Mouse (Mus musculus) erythroblast, embryonic 14.5 days (primary cell): ENCODE data around the gene Zfp473. TPM values are rescaled to one million over a fixed set of nuclear protein-coding genes. Genes with fewer than 3 reads are reported as not detected.
"Not testable (repeated sequence)": the region's sequence is repeated elsewhere in the genome, so short reads cannot be mapped to it uniquely, and the experiment has no call there.

ENCODE experiments used
- H3K27me3 ChIP-seq: 2 replicates; pipeline ENCODE4 v1.6.1; 2012; ENCODE audit warnings: inconsistent platforms; ENCODE audit not compliant: control insufficient read depth
- H3K36me3 ChIP-seq: 2 replicates; pipeline ENCODE4 v1.6.1; 2012; ENCODE audit warnings: mild to moderate bottlenecking, inconsistent platforms; ENCODE audit not compliant: control insufficient read depth
- H3K4me1 ChIP-seq: 2 replicates; pipeline ENCODE4 v1.6.1; 2012; ENCODE audit warnings: inconsistent platforms; ENCODE audit not compliant: control insufficient read depth
- H3K4me3 ChIP-seq: replicated peaks from 2 replicates; pipeline ENCODE3; 2012; ENCODE audit warnings: moderate library complexity, mild to moderate bottlenecking, inconsistent platforms
- H3K9me3 ChIP-seq: 2 replicates; pipeline ENCODE4 v1.6.1; 2012; ENCODE audit warnings: low read length, inconsistent platforms, mixed read lengths; ENCODE audit not compliant: control insufficient read depth
- GATA1 ChIP-seq: IDR thresholded peaks from 2 replicates; pipeline ENCODE4 v1.6.1; 2012; ENCODE audit warnings: low read length, inconsistent platforms, mixed read lengths
- TAL1 ChIP-seq: IDR thresholded peaks from 3 replicates; pipeline ENCODE4 v1.6.1; 2012; ENCODE audit warnings: low read length, inconsistent platforms, mixed read lengths
- polyA plus RNA-seq: library from polyadenylated mRNA; stranded (reverse); fragments of >175 nt; gene quantifications from 2 replicates; pipeline ENCODE4 v1.2.3, GENCODE M21; 2012

Zfp473 gene
- polyA plus RNA-seq, 1 experiment: 0.07 TPM

DNA sequence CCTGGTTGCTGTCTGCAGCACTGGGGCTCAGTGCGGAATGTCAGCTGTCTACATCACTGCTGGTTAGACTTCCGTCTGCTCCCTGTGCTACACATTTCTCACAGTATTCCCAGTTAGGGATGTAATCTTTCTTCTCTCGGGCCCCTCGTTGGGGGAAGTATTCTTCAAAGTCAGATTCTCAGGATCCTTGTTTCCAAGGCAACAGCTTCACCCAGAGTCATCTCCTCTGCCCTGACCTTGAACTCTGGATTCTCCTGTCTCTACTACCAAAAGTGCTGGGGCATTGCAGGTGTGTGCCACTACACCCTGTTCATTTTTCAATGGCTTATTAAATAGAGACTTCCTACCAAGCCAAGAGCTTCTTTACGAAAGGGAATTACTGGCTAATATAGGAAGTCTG is 23.7 kb downstream of the Zfp473 start:
- Histone ChIP-seq H3K27me3 (no peaks in the 10 kb centered on the region), H3K4me3 (no peak overlapping the region), H3K36me3 (no peaks in the 10 kb centered on the region; the same call in 1 of the 2 replicates), H3K9me3 (no peaks in the 10 kb centered on the region; the same call in 1 of the 2 replicates), H3K4me1 (no peaks in the 10 kb centered on the region)
- TF ChIP-seq TAL1 (no peak), GATA1 (no peak)

DNA sequence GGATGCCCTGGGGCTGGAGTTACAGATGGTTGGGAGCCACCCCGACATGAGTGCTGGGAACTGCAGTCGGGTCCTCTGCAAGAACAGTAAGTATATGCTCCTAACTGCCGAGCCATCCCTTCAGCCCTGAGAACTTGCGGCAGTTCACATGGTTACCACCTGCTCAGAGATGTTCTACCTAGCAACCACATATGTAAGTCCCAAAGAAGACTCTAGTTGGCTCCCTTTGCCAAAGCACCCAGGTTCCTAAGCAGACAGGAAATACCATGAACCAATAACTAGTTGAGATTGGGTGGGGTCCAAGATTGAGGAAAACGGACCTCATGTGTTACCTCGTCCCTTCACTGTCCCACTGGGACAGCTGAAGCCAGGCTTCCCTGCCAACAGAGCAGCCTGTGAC is 24.5 kb downstream of the Zfp473 start:
- H3K4me1 ChIP-seq: no peaks in the 10 kb centered on the region
- H3K4me3 ChIP-seq: no peak overlapping the region
- no peaks in the 10 kb centered on the region for H3K27me3 ChIP-seq
- no peaks in the 10 kb centered on the region for H3K36me3 ChIP-seq
- no peak for TF ChIP-seq GATA1
- H3K9me3 ChIP-seq: no peaks in the 10 kb centered on the region; the same call in 1 of the 2 replicates

DNA sequence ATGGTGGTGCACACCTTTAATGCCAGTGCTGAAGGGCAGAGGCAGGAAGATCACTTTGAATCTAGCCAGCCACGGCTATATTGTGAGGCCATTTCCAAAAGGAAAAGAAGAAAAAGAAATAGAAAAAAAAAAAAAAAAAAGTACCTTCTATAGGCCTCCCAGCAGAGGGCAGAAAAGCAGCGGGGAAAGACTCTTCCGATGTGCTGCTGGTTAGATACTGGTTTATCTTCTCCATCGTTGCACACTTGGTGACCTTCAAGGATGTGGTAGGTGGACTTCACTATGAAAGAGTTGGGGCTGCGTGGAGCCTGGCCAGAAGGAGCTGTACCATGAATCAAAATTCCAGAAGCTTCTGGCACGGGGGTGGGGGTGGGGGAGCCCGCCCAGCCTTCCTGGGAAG is 26.5 kb downstream of the Zfp473 start:
- TF ChIP-seq TAL1: no peak
- TF ChIP-seq GATA1: no peak
- Histone ChIP-seq H3K4me1 (no peaks in the 10 kb centered on the region), H3K27me3 (no peaks in the 10 kb centered on the region), H3K9me3 (no peaks in the 10 kb centered on the region; the same call in 1 of the 2 replicates), H3K4me3 (no peak overlapping the region), H3K36me3 (no peaks in the 10 kb centered on the region)

DNA sequence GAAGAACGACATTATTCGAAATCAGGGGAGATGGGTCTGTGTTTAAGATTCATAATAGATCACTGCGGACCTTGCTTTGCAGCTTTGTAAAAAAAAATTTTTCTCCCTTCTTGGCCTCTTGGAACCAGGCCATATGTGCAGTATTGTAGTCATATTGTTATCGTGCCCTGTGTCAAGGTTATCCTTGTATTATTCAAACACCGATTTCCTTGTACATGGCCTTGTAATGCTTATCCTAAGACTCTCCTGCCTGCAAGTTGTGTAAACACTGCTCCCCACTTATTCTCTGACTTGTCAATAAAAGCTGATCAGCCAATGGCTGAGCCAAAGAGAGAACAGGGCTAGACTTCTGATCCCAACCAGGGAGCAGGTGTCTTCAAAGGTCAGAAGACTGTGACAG is 28.8 kb downstream of the Zfp473 start:
- H3K27me3 ChIP-seq: no peaks in the 10 kb centered on the region

DNA sequence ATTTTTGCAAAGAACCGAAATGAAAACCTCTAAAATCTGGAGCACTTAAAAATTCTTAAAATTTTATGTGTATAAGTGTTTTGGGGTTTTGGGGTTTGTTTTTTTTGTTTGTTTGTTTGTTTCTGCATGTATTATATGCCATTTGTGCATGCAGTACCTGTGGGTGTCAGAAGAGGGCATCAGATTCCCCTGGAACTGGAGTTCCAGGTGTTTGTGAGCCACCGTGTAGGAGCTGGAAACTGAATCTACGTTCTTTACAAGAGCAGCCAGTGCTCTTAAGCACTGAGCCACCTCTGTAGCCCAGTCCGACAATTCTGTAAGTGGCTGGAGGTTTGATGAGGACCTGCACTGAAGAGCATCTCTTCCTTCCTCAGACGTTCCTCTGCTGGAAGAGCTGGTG is 41.0 kb downstream of the Zfp473 start:
- Histone ChIP-seq H3K9me3 (peaks cover 18% of the 10 kb centered on the region), H3K4me3 (no peak overlapping the region), H3K36me3 (no peaks in the 10 kb centered on the region), H3K4me1 (no peaks in the 10 kb centered on the region), H3K27me3 (peaks cover 3% of the 10 kb centered on the region)
- TF ChIP-seq GATA1 (no peak), TAL1 (no peak)

More for the DNA sequence above, 28.8 kb downstream of the Zfp473 start:
- H3K4me3 ChIP-seq: no peak overlapping the region
- TF ChIP-seq GATA1 (no peak), TAL1 (no peak)
- H3K9me3 ChIP-seq: no peaks in the 10 kb centered on the region
- H3K36me3 ChIP-seq: no peaks in the 10 kb centered on the region
- H3K4me1 ChIP-seq: no peaks in the 10 kb centered on the region

DNA sequence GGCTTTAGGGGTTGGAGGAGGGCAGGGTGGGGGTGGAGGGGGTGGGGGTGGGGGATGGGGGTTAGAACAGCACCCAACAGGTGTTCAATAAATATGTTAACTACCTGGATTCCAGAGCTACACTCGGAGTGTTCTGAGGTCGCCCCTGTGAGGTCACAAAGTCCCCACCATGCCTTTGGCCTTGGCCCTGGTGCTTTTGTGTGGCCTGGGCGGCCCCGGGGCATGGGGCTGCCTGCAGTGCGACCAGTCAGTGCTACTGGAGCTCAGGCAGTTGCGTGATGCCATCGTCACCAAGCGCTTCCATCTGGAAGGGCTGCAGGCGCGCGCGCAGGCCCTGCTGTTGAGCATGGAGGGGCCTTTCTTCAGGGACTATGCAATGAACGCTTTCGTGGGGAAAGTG is 42.3 kb downstream of the Zfp473 start, which contains the start of gene Izumo2:
Izumo2 (plus strand) TSS at position 169 of the 400 bp plus-strand sequence.
- no peak for TF ChIP-seq TAL1
- TF ChIP-seq GATA1: no peak
- Histone ChIP-seq H3K27me3 (peaks cover 3% of the 10 kb centered on the region), H3K4me1 (no peaks in the 10 kb centered on the region), H3K4me3 (no peak within 1 kb of the TSS), H3K9me3 (peaks cover 18% of the 10 kb centered on the region), H3K36me3 (no peaks in the 10 kb centered on the region)

DNA sequence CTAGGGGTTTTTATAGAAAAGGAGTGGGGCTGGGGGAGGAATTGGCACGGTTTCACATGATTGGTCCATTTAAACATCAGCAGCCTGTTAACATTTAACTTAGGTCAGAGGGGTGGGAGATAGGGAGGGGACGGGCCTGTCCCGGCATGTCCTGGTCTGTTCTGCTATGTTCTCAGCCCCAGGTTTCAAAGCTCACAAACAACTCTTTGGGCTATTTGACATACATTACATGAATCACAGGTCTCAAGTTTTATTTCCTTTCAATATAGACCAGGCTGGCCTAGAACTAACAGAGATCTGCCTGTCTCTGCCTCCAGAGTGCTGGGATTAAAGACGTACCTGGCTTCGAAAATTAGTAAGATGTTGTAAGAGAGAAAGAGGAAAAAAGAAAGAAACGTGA is 42.8 kb downstream of the Zfp473 start:
- H3K36me3 ChIP-seq, H3K4me1 ChIP-seq, H3K4me3 ChIP-seq, H3K27me3 ChIP-seq: not testable (repeated sequence)
- peaks cover 18% of the 10 kb centered on the region for H3K9me3 ChIP-seq

DNA sequence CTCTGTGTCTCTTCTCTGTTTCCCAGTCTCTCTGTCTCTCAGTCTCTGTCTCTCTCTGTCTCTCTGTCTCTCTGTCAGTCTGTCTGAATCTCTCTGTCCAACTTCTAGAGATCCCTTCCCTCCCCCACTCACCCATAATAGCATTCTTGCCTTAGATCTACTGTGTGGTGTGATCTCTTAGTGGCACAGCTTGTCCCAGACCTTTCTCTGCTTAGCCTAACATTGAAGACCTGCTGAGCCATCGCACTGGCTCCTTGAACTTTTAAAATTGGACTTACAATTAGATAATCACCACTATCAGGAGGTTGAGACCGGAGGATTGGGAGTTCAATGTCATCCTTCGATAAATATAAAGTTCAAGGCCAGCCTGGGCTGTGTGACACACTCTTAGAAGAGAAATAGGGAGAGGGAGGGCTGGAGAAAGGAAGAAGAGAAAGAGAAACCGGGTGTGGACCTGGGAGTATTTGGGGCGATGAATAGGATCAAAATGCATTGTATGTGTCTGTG is 43.6 kb downstream of the Zfp473 start:
- Histone ChIP-seq H3K4me3 (no peak overlapping the region), H3K4me1 (no peaks in the 10 kb centered on the region), H3K9me3 (peaks cover 18% of the 10 kb centered on the region), H3K36me3 (no peaks in the 10 kb centered on the region), H3K27me3 (peaks cover 3% of the 10 kb centered on the region)
- no peak for TF ChIP-seq TAL1

DNA sequence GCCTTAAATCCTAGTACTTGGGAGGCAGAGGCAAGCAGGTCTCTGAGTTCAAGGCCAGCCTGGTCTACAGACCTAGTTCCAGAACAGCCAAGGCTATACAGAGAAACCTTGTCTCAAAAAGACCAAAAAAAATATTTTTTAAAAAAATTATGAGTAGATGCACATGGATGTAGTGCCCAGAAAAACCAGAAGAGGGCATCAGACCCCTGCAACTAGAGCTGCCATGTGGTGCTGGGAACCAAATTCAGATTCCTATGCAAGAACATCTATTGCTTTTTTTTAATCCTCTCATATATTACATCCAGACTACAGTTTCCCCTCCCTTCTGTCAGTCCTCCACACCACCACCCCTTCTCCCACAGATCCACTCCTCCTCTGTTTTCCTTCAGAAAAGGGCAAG is 44.5 kb downstream of the Zfp473 start:
- peaks cover 18% of the 10 kb centered on the region for H3K9me3 ChIP-seq
- H3K4me1 ChIP-seq: no peaks in the 10 kb centered on the region
- no peak overlapping the region for H3K4me3 ChIP-seq
- peaks cover 3% of the 10 kb centered on the region for H3K27me3 ChIP-seq
- TF ChIP-seq TAL1 (no peak), GATA1 (no peak)
- no peaks in the 10 kb centered on the region for H3K36me3 ChIP-seq

DNA sequence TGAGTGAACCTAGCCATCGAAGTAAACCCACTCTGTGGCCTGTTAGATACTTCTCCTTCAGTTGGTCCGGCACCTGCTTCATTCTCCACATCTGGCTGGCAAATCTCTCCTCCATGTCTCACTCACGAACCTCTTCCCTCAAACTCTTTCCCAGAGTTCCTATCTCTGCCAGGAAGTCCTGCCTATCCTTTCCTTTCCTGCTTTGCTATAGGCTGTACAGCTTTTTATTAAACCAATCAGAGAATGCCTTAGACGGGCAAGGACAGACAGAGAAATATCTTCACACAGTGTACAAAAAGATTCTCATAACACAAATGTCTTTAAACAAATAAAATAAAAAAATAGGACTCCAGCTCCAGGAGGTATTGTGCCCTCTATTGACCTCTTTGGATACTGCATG is 45.8 kb downstream of the Zfp473 start:
- H3K9me3 ChIP-seq: peaks cover 12% of the 10 kb centered on the region
- H3K36me3 ChIP-seq: no peaks in the 10 kb centered on the region
- TF ChIP-seq GATA1 (no peak), TAL1 (no peak)
- H3K4me3 ChIP-seq: no peak overlapping the region
- H3K27me3 ChIP-seq: no peaks in the 10 kb centered on the region
- no peaks in the 10 kb centered on the region for H3K4me1 ChIP-seq
